Mouse (Mus musculus) liver, embryonic 14.5 days (tissue): ENCODE measurements around the gene D630003M21Rik.

ENCODE experiments used
- CTCF ChIP-seq: IDR thresholded peaks from 2 replicates; pipeline ENCODE4 v1.5.1; 2016; ENCODE audit warnings: antibody characterized with exemption, low read depth, control low read depth
- EP300 ChIP-seq: IDR thresholded peaks from 2 replicates; pipeline ENCODE4 v1.6.1; 2016; ENCODE audit warnings: antibody characterized with exemption, low read depth

- TF ChIP-seq CTCF, result no peak
- TF ChIP-seq EP300, result no peak
Observed at GRCm38 (mm10) chr2:158189451-158189850, 39.6 kb downstream of the D630003M21Rik start.
